Mouse (Mus musculus): Measurements from ENCODE around the gene Rbp4. TPM values are rescaled to one million over a fixed set of nuclear protein-coding genes. Genes with fewer than 3 reads are reported as not detected.

The Rbp4 gene
- polyA plus RNA-seq, 1 experiment from 2014 or later = 4.6 TPM

DNA sequence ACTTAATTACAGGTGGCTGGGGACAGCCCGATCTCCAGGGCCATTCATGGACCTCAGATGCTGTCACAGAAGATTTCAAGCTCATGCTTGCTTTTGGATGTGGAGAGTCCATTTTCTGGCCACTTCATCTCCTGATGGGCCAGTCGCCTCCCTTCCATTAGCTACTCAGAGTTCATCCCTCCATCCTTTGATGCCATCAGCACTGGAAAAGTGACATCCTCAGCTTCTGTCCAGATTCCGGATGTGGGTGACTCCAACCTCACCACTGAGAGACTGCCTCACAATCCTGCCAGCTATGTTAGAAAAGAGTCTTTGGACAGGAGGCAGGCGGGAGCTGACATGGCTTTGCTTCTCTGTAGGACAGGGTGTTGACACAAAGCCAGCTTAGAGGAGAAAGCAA is 39.2 kb downstream of the Rbp4 start:
- 90% methylated on average over 4 of the region's 4 CpGs for WGBS
- Histone ChIP-seq H3K9ac (no peak overlapping the region), H3K9me3 (no peaks in the 10 kb centered on the region), H3K4me1 (replicated peaks) (peaks cover 4% of the 10 kb centered on the region; the same call in 1 of the 2 replicates), H3K4me2 (no peak overlapping the region), H3K27me3 (no peaks in the 10 kb centered on the region), H3K27ac (replicated peaks) (no peak overlapping the region), H3K36me3 (no peaks in the 10 kb centered on the region), H3K4me3 (no peak overlapping the region)
- no peak for ATAC-seq (ENCODE audit: low read depth)

DNA sequence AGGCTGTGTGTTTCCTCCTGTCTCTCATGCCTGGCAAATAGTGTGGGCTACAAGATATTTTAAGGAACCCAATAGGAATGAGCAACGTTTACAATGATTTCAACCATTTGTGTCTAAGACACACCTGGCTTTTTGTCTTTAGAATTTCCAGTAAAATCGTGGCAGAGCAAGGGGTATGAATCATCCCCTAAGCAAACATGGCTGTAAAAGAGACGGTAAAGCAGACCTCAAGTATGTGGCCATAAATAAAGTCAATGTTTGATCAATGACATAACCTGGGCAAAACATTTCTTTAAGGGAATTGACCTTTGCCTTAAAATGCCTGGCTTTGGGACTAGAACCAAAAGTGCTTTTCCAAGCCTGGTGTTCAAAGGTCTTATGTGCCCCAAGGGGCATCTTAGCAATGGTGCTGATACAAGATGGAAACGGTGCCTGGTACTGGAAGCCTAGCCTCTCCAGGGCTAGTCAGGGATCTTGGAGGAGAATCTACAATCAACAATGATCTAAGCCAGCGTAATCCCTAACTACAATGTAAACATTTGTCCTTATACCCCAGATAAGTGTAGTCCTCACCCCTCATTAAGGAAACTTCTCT is 42.1 kb downstream of the Rbp4 start:
- ATAC-seq (ENCODE audit: low read depth) = no peak
- Histone ChIP-seq H3K4me2 (no peak overlapping the region), H3K4me3 (no peak overlapping the region), H3K9ac (no peak overlapping the region), H3K27ac (replicated peaks) (no peak overlapping the region), H3K36me3 (no peaks in the 10 kb centered on the region), H3K9me3 (no peaks in the 10 kb centered on the region), H3K4me1 (replicated peaks) (peaks cover 4% of the 10 kb centered on the region; the same call in 1 of the 2 replicates), H3K27me3 (no peaks in the 10 kb centered on the region)
- 72% methylated on average over 5 of the region's 5 CpGs for WGBS

DNA sequence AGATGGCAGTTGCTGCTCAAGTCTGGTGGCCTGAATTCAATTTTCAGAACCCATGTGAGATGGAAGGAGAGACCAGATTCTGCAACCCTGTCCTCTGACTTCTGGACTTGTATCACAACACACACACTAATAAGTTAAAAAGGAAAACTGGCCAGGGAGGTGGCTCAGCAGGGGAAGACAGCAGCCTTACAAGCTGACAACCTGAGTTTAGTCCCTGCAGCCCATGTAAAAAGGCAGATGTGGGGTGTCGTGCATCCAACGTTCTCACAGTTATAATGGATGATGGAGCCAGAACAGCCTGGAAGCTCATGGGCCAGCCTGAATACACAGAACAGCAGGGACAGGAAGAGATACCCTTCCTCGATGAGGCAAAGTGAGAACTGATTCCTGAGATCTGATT is 43.7 kb downstream of the Rbp4 start:
- no peak for ATAC-seq (ENCODE audit: low read depth)
- Histone ChIP-seq H3K9me3 (no peaks in the 10 kb centered on the region), H3K27me3 (no peaks in the 10 kb centered on the region), H3K36me3 (no peaks in the 10 kb centered on the region), H3K9ac (no peak overlapping the region), H3K4me1 (replicated peaks) (no peaks in the 10 kb centered on the region), H3K4me2 (no peak overlapping the region), H3K27ac (replicated peaks) (no peak overlapping the region), H3K4me3 (no peak overlapping the region)
- 66% methylated on average over 3 of the region's 3 CpGs for WGBS

DNA sequence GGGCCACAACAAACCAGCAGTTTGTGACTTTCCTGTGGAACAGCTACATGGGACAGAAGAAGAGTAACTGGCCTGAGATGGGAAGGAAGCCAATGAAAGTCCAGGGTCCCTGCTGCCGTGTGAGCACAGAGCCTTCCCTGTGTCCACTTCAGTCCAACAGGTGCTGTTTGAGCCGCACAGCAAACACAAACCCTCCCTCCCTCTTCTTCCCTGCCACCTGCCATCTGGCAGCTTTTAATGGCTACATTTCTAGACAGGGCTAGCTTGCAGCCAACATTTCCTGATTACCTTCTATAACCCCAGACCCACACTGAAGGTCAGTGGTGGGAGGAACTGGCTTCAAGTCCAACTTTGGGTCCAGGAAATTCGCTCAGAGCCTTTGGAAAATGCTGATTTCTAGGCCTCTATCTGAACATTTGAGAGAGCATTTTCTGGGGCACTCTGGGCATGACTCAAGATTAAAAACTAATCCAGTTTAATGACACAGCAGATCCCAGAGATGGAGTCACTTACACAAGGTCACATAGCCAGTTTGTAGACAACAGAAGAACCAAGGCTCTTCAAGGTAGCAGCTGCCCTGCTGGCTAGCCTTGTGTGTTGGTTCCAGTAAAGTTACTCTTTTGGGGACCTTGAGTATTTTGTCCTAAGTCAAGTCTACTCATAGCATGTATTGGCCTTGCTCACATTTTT is 47.1 kb downstream of the Rbp4 start:
- H3K4me1 ChIP-seq (replicated peaks) = no peaks in the 10 kb centered on the region
- 79% methylated on average over 3 of the region's 3 CpGs for WGBS
- no peak overlapping the region for H3K4me2 ChIP-seq
- ATAC-seq (ENCODE audit: low read depth) = no peak
- H3K9me3 ChIP-seq = no peaks in the 10 kb centered on the region
- H3K27ac ChIP-seq (replicated peaks) = no peak overlapping the region
- peaks cover 9% of the 10 kb centered on the region; the same call in 1 of the 2 replicates for H3K36me3 ChIP-seq
- H3K4me3 ChIP-seq = no peak overlapping the region
- H3K27me3 ChIP-seq = no peaks in the 10 kb centered on the region
- no peak overlapping the region for H3K9ac ChIP-seq

DNA sequence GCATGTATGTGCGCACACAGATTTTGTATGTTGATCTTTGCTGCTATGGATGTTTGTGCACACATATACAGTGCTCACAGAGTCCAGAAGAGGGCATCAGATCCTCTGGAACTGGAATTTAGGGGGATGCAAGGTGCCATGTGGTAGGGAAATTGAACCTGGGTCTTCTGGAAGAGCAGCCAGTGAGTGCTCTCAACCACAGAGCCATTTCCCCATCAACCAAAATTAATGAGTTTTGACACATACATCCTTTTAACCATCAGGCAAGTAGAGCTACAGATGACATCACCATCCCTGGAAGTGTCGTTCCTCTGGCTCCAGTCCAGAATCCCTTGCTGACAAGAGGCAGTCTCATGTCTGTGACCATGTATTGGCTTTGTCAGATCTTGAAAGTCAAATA is 48.8 kb downstream of the Rbp4 start:
- no peak overlapping the region for H3K9ac ChIP-seq
- 83% methylated on average over 2 of the region's 2 CpGs for WGBS
- no peak overlapping the region for H3K4me2 ChIP-seq
- no peak overlapping the region for H3K27ac ChIP-seq (replicated peaks)
- no peaks in the 10 kb centered on the region for H3K27me3 ChIP-seq
- H3K36me3 ChIP-seq = peaks cover 14% of the 10 kb centered on the region; the same call in 1 of the 2 replicates
- no peaks in the 10 kb centered on the region for H3K9me3 ChIP-seq
- no peak overlapping the region for H3K4me3 ChIP-seq
- H3K4me1 ChIP-seq (replicated peaks) = no peaks in the 10 kb centered on the region
- no peak for ATAC-seq (ENCODE audit: low read depth)

DNA sequence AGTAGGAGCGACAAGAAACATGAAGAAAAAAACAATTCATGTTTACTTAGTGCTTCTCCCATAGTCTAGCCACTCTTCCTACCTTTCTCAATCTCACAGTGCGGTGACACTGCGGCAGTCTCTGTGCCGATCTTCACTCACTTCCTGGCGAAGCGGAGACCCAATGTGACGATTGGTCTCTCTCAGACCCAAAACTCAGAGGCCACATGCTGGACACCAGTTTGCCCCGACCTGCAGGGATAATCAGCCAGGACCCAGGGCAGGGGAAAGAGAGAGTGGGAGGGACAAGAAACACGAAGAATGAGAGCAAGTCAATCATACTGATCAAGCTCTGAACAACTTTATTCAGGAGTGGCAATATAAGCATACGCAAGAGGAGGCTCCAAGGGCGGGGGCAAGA is 50.0 kb downstream of the Rbp4 start:
- H3K4me1 ChIP-seq (replicated peaks) = no peaks in the 10 kb centered on the region
- no peak overlapping the region for H3K27ac ChIP-seq (replicated peaks)
- H3K36me3 ChIP-seq = peaks cover 24% of the 10 kb centered on the region
- 80% methylated on average over 11 of the region's 11 CpGs for WGBS
- no peak for ATAC-seq (ENCODE audit: low read depth)
- H3K9ac ChIP-seq = no peak overlapping the region
- no peaks in the 10 kb centered on the region for H3K9me3 ChIP-seq
- no peaks in the 10 kb centered on the region for H3K27me3 ChIP-seq
- no peak overlapping the region for H3K4me3 ChIP-seq
- H3K4me2 ChIP-seq = no peak overlapping the region

DNA sequence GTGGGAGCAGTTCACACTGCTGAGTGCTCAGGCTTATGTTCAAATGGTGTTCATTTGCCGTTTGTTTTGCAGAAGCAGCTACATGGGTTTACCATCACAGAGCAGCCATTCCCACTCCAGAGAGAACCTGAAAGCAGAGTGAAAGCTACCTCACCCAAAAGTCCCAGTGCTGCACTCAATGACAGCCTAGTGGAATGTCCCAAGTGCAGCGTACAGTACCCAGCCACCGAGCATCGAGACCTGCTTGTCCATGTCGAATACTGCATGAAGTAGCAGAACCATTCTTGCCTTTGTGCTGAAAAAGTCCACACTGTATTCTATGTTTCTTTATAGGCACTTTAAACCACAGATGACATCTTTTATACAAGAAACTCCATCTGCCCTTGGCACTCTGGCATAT is 51.9 kb downstream of the Rbp4 start:
- Histone ChIP-seq H3K4me1 (replicated peaks) (no peaks in the 10 kb centered on the region), H3K27ac (replicated peaks) (no peak overlapping the region)
- no peak for ATAC-seq (ENCODE audit: low read depth)

More for the DNA sequence above, 51.9 kb downstream of the Rbp4 start:
- no peak overlapping the region for H3K4me2 ChIP-seq
- peaks cover 27% of the 10 kb centered on the region for H3K36me3 ChIP-seq
- H3K4me3 ChIP-seq = no peak overlapping the region
- H3K9ac ChIP-seq = no peak overlapping the region
- no peaks in the 10 kb centered on the region for H3K9me3 ChIP-seq
- 98% methylated on average over 5 of the region's 5 CpGs for WGBS
- H3K27me3 ChIP-seq = no peaks in the 10 kb centered on the region

Other genes with a start within 250 kb of the Rbp4 start
- gene Myof, start 81.7 kb downstream of the Rbp4 start, polyA plus RNA-seq (2015; fragmentation: Nextera tagmentation; extraction: Ambion mirVana) = 2.9 and 3.4 TPM in 2 replicates
- gene Cep55, start 70.3 kb downstream of the Rbp4 start, polyA plus RNA-seq (2015; fragmentation: Nextera tagmentation; extraction: Ambion mirVana) = 7.6 and 9.2 TPM in 2 replicates
- not detected in 2 replicates for gene Ffar4, start 28.2 kb downstream of the Rbp4 start, polyA plus RNA-seq (2015; fragmentation: Nextera tagmentation; extraction: Ambion mirVana)
- 0.14 TPM in 1 of 2 replicates, not detected in the other for gene Pde6c, start 7.5 kb upstream of the Rbp4 start, polyA plus RNA-seq (2015; fragmentation: Nextera tagmentation; extraction: Ambion mirVana)
- gene Fra10ac1, start 98.9 kb upstream of the Rbp4 start, polyA plus RNA-seq (2015; fragmentation: Nextera tagmentation; extraction: Ambion mirVana) = 46.3 and 47.7 TPM in 2 replicates
- gene Lgi1, start 139.3 kb upstream of the Rbp4 start, polyA plus RNA-seq (2015; fragmentation: Nextera tagmentation; extraction: Ambion mirVana) = 9.5 and 11.2 TPM in 2 replicates

Data from neural tube, embryonic 13.5 days (tissue).